Mouse (Mus musculus): Measurements from ENCODE around the gene Ccdc85c. TPM values are rescaled to one million over a fixed set of nuclear protein-coding genes. Genes with fewer than 3 reads are reported as not detected.

The Ccdc85c gene
- polyA plus RNA-seq, 1 experiment = 26.1 TPM

- no peaks in the 10 kb centered on the region for H3K36me3 ChIP-seq (ENCODE audit: control insufficient read depth, insufficient read depth, low read length)
- WGBS = 70% methylated on average over 5 of the region's 5 CpGs
- no peaks in the 10 kb centered on the region for H3K4me1 ChIP-seq (replicated peaks; ENCODE audit: control insufficient read depth, insufficient read depth, low read length)
- TF ChIP-seq CTCF (IDR thresholded peaks at IDR 0.05; ENCODE audit: borderline replicate concordance, control insufficient read depth, extremely low read depth, insufficient read depth, low read length, poor library complexity) = no peak
- no peak for TF ChIP-seq POLR2A (IDR thresholded peaks at IDR 0.05; ENCODE audit: control insufficient read depth, extremely low read depth, insufficient read depth, low read length, poor library complexity)
- peak; percentile 63 for DNase-seq
- no peak overlapping the region for H3K27ac ChIP-seq (ENCODE audit: control insufficient read depth, insufficient read depth, low read length)
- H3K4me3 ChIP-seq (ENCODE audit: control insufficient read depth, insufficient read depth, low read length) = no peak overlapping the region
- no peaks in the 10 kb centered on the region for H3K27me3 ChIP-seq (ENCODE audit: control insufficient read depth, insufficient read depth, low read length)
Measured at GRCm38 (mm10) chr12:108217572-108217971, 57.7 kb downstream of the Ccdc85c start.

- 0 out of 2 replicates have a peak, but pooled peaks cover 4% of the 10 kb centered on the region for H3K4me1 ChIP-seq (replicated peaks; ENCODE audit: control insufficient read depth, insufficient read depth, low read length)
- WGBS = 90% methylated on average over 11 of the region's 11 CpGs
- no peaks in the 10 kb centered on the region for H3K36me3 ChIP-seq (ENCODE audit: control insufficient read depth, insufficient read depth, low read length)
- no peak for DNase-seq
- no peaks in the 10 kb centered on the region for H3K27me3 ChIP-seq (ENCODE audit: control insufficient read depth, insufficient read depth, low read length)
- no peak overlapping the region for H3K4me3 ChIP-seq (ENCODE audit: control insufficient read depth, insufficient read depth, low read length)
- no peak for TF ChIP-seq POLR2A (IDR thresholded peaks at IDR 0.05; ENCODE audit: control insufficient read depth, extremely low read depth, insufficient read depth, low read length, poor library complexity)
- TF ChIP-seq CTCF (IDR thresholded peaks at IDR 0.05; ENCODE audit: borderline replicate concordance, control insufficient read depth, extremely low read depth, insufficient read depth, low read length, poor library complexity) = no peak
- no peak overlapping the region for H3K27ac ChIP-seq (ENCODE audit: control insufficient read depth, insufficient read depth, low read length)
Measured at GRCm38 (mm10) chr12:108216611-108217370, 58.4 kb downstream of the Ccdc85c start.

GRCm38 (mm10) chr12:108215090-108215489 lies 60.1 kb downstream of the Ccdc85c start:
- Histone ChIP-seq H3K4me1 (replicated peaks; ENCODE audit: control insufficient read depth, insufficient read depth, low read length) (0 out of 2 replicates have a peak, but pooled peaks cover 4% of the 10 kb centered on the region), H3K4me3 (ENCODE audit: control insufficient read depth, insufficient read depth, low read length) (no peak overlapping the region), H3K27ac (ENCODE audit: control insufficient read depth, insufficient read depth, low read length) (no peak overlapping the region), H3K36me3 (ENCODE audit: control insufficient read depth, insufficient read depth, low read length) (no peaks in the 10 kb centered on the region), H3K27me3 (ENCODE audit: control insufficient read depth, insufficient read depth, low read length) (no peaks in the 10 kb centered on the region)
- WGBS = 92% methylated on average over 8 of the region's 8 CpGs
- no peak for DNase-seq
- TF ChIP-seq CTCF (IDR thresholded peaks at IDR 0.05; ENCODE audit: borderline replicate concordance, control insufficient read depth, extremely low read depth, insufficient read depth, low read length, poor library complexity) (no peak), POLR2A (IDR thresholded peaks at IDR 0.05; ENCODE audit: control insufficient read depth, extremely low read depth, insufficient read depth, low read length, poor library complexity) (no peak)

GRCm38 (mm10) chr12:108213090-108214041 lies 61.9 kb downstream of the Ccdc85c start:
- DNase-seq = no peak

GRCm38 (mm10) chr12:108212476-108212875 lies 62.7 kb downstream of the Ccdc85c start:
- H3K4me3 ChIP-seq (ENCODE audit: control insufficient read depth, insufficient read depth, low read length) = no peak overlapping the region
- H3K36me3 ChIP-seq (ENCODE audit: control insufficient read depth, insufficient read depth, low read length) = no peaks in the 10 kb centered on the region
- no peak overlapping the region for H3K27ac ChIP-seq (ENCODE audit: control insufficient read depth, insufficient read depth, low read length)
- TF ChIP-seq CTCF (IDR thresholded peaks at IDR 0.05; ENCODE audit: borderline replicate concordance, control insufficient read depth, extremely low read depth, insufficient read depth, low read length, poor library complexity) = no peak
- TF ChIP-seq POLR2A (IDR thresholded peaks at IDR 0.05; ENCODE audit: control insufficient read depth, extremely low read depth, insufficient read depth, low read length, poor library complexity) = no peak
- 87% methylated on average over 6 of the region's 6 CpGs for WGBS
- no peaks in the 10 kb centered on the region for H3K27me3 ChIP-seq (ENCODE audit: control insufficient read depth, insufficient read depth, low read length)
- 0 out of 2 replicates have a peak, but pooled peaks cover 4% of the 10 kb centered on the region for H3K4me1 ChIP-seq (replicated peaks; ENCODE audit: control insufficient read depth, insufficient read depth, low read length)
- DNase-seq = no peak

More at GRCm38 (mm10) chr12:108213090-108214041, 61.9 kb downstream of the Ccdc85c start:
- WGBS = 82% methylated on average over 18 of the region's 18 CpGs
- no peak for TF ChIP-seq POLR2A (IDR thresholded peaks at IDR 0.05; ENCODE audit: control insufficient read depth, extremely low read depth, insufficient read depth, low read length, poor library complexity)
- H3K4me3 ChIP-seq (ENCODE audit: control insufficient read depth, insufficient read depth, low read length) = no peak overlapping the region
- no peaks in the 10 kb centered on the region for H3K36me3 ChIP-seq (ENCODE audit: control insufficient read depth, insufficient read depth, low read length)
- H3K27me3 ChIP-seq (ENCODE audit: control insufficient read depth, insufficient read depth, low read length) = no peaks in the 10 kb centered on the region
- 0 out of 2 replicates have a peak, but pooled peaks cover 4% of the 10 kb centered on the region for H3K4me1 ChIP-seq (replicated peaks; ENCODE audit: control insufficient read depth, insufficient read depth, low read length)
- no peak overlapping the region for H3K27ac ChIP-seq (ENCODE audit: control insufficient read depth, insufficient read depth, low read length)

- Histone ChIP-seq H3K36me3 (ENCODE audit: control insufficient read depth, insufficient read depth, low read length) (no peaks in the 10 kb centered on the region), H3K27ac (ENCODE audit: control insufficient read depth, insufficient read depth, low read length) (no peak overlapping the region)
Measured at GRCm38 (mm10) chr12:108212071-108212470, 63.2 kb downstream of the Ccdc85c start.

More at GRCm38 (mm10) chr12:108212071-108212470, 63.2 kb downstream of the Ccdc85c start:
- no peak for TF ChIP-seq POLR2A (IDR thresholded peaks at IDR 0.05; ENCODE audit: control insufficient read depth, extremely low read depth, insufficient read depth, low read length, poor library complexity)
- no peak for TF ChIP-seq CTCF (IDR thresholded peaks at IDR 0.05; ENCODE audit: borderline replicate concordance, control insufficient read depth, extremely low read depth, insufficient read depth, low read length, poor library complexity)
- no peak for DNase-seq
- no peaks in the 10 kb centered on the region for H3K27me3 ChIP-seq (ENCODE audit: control insufficient read depth, insufficient read depth, low read length)
- H3K4me1 ChIP-seq (replicated peaks; ENCODE audit: control insufficient read depth, insufficient read depth, low read length) = 0 out of 2 replicates have a peak, but pooled peaks cover 4% of the 10 kb centered on the region
- WGBS = 26% methylated on average over 5 of the region's 5 CpGs
- H3K4me3 ChIP-seq (ENCODE audit: control insufficient read depth, insufficient read depth, low read length) = no peak overlapping the region

Measured in thymus, adult 2 months (tissue).